Mouse (Mus musculus) myocyte (in vitro differentiated cells): ENCODE measurements around the gene Ric8a.

Source experiments
- CEBPB ChIP-seq: IDR thresholded peaks from 2 replicates; pipeline ENCODE4 v1.6.1; 2011; ENCODE audit warnings: mild to moderate bottlenecking, moderate library complexity; ENCODE audit not compliant: poor library complexity, insufficient read depth, severe bottlenecking
- E2F4 ChIP-seq: IDR thresholded peaks from one replicate; pipeline ENCODE4 v1.6.1; 2011; ENCODE audit warnings: mild to moderate bottlenecking, control low read depth, moderate library complexity; ENCODE audit not compliant: insufficient read depth
- MAX ChIP-seq: IDR thresholded peaks from one replicate; pipeline ENCODE4 v1.6.1; 2011; ENCODE audit warnings: low read depth, mild to moderate bottlenecking, control low read depth
- MYOD1 ChIP-seq, 3 experiments: IDR thresholded peaks; one replicate each; pipeline ENCODE4 v1.6.1; 2011; ENCODE audit warnings: control low read depth in 2 of 3, low read depth in 2 of 3, mild to moderate bottlenecking in 2 of 3, moderate library complexity in 1 of 3; ENCODE audit not compliant: insufficient read length in 2 of 3, control insufficient read depth in 1 of 3
- MYOG ChIP-seq, 3 experiments: IDR thresholded peaks; one replicate each; pipeline ENCODE4 v1.6.1; 2011; ENCODE audit warnings: control low read depth in 2 of 3, low read depth in 2 of 3, mild to moderate bottlenecking in 2 of 3; ENCODE audit not compliant: insufficient read length in 2 of 3, control insufficient read depth in 1 of 3, insufficient read depth in 1 of 3
- POLR2A ChIP-seq: IDR thresholded peaks from one replicate; pipeline ENCODE4 v1.6.1; 2011; ENCODE audit warnings: low read depth, mild to moderate bottlenecking, control low read depth, moderate library complexity; ENCODE audit not compliant: insufficient read length
- POLR2AphosphoS2 ChIP-seq: IDR thresholded peaks from one replicate; pipeline ENCODE4 v1.6.1; 2011; ENCODE audit warnings: low read depth, control low read depth; ENCODE audit not compliant: insufficient read length
- REST ChIP-seq: IDR thresholded peaks from one replicate; pipeline ENCODE4 v1.6.1; 2011; ENCODE audit warnings: mild to moderate bottlenecking, control low read depth, moderate library complexity; ENCODE audit not compliant: insufficient read depth, insufficient read length
- TCF12 ChIP-seq: IDR thresholded peaks from one replicate; pipeline ENCODE4 v1.6.1; 2011; ENCODE audit warnings: mild to moderate bottlenecking, control low read depth; ENCODE audit not compliant: poor library complexity, insufficient read depth, severe bottlenecking
- TCF3 ChIP-seq: IDR thresholded peaks from one replicate; pipeline ENCODE4 v1.6.1; 2011; ENCODE audit warnings: low read depth, control low read depth; ENCODE audit not compliant: insufficient read length
- USF1 ChIP-seq: IDR thresholded peaks from one replicate; pipeline ENCODE4 v1.6.1; 2011; ENCODE audit warnings: low read depth, mild to moderate bottlenecking, control low read depth, moderate library complexity

DNA sequence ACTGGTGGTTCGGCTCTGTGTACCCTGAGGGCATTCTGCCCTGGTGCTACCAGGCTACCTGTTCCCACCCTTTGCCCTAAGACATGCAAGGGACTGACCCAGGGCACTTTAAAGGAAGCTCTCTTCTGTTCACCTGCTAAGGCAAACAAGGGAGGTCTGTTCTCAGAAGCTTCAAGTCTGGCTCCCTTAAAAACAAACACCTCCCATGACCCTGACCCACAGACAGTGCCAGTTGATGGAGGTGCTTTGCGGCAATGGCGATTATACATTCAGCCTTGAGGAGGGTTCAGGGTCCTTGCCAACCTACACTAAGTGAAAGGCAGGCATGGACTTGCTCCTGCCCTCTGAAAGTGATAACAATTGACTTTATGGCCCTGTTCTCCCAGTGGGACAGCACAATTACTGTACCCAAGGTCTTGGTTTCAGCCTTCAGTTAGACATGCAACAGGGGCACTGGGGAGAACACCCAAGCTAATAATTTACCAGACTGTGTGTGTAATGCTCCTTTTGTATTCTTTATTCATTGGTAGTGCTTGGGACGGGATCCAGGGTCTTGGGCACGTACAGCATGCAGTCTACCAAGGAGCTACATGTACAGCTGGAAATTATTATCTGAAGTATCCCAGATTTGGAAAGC lies 56.2 kb downstream of the Ric8a start:
- TF ChIP-seq POLR2A (no peak), CEBPB (no peak), E2F4 (no peak), USF1 (no peak), POLR2AphosphoS2 (no peak), REST (no peak), TCF12 (no peak), TCF3 (no peak), MYOG (IDR thresholded peaks at IDR 0.05; ENCODE audit: control insufficient read depth in 1 of 3, insufficient read depth in 1 of 3, insufficient read length in 2 of 3, low read depth in 2 of 3) (no peak), MYOD1 (IDR thresholded peaks at IDR 0.05; ENCODE audit: control insufficient read depth in 1 of 3, insufficient read length in 2 of 3, low read depth in 2 of 3) (no peak), MAX (no peak)
